Mouse (Mus musculus): ENCODE results near the gene Slx4ip. TPM values are rescaled to one million over a fixed set of nuclear protein-coding genes. Genes with fewer than 3 reads are reported as not detected.

The Slx4ip gene
- total RNA-seq, 2 experiments from 2014 or later, result 2.2 to 5.0 TPM

DNA sequence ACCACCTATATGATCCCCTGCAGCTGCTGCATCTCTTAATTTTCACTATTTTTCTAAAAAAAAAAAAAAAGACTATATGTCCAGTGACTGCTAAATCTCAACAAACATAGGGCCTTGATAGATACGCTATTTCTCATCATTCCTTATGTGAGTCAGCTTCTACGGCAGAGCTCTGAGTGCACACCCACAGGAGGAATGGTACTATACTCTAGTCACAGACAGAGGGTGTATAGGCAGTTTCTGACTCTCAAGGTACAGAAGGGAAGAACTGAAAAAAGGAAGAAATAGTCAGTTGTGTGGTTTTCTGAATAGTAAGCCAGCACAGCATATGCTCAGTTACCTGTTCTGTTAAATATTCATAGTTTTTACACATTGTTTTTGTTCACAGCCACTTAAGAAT is 123.4 kb downstream of the Slx4ip start:
- intact Hi-C loops (cut with DNase I), result no loop called here
- no peak for DNase-seq

DNA sequence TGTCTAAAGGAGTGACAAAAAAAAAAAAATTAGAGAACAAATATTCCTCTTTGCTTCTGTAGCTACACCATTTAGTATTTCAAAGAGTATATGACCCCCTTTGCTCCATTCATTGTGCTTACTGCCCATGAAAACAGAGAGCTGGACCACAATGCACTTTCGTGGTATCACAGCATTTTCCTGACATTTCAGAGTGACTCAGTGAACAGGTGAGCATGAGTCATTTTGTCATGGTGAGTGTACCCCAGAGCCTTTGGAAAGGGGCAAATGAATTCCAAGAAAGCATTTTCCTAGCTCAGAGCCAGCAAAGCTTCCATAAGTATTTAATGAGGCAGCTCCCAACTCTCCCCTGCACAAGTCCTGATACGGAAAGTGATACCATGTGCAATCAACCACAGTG is 153.1 kb downstream of the Slx4ip start:
- intact Hi-C loops (cut with DNase I), result no loop called here
- no peak for DNase-seq

DNA sequence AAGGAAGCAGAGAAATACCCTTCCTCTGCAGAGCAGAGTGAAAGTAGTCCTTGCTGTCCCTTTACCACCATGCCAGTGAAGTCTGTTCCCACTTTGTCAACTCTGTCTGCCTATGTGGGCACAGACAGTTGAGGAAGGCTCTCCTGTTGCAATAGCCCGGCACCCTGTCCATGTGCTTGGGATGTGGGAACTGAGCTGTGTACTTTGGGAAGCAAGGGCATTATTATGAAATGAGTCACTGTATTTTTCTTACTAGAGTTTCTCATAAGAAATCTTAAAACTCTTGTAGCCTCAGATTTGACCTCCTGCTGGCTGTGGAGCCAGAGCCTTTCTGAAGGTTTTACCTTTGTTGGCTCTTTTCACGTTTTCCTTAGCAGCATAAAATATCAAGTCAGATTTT is 158.3 kb downstream of the Slx4ip start:
- DNase-seq, result no peak
- intact Hi-C loops (cut with DNase I), result no loop called here

DNA sequence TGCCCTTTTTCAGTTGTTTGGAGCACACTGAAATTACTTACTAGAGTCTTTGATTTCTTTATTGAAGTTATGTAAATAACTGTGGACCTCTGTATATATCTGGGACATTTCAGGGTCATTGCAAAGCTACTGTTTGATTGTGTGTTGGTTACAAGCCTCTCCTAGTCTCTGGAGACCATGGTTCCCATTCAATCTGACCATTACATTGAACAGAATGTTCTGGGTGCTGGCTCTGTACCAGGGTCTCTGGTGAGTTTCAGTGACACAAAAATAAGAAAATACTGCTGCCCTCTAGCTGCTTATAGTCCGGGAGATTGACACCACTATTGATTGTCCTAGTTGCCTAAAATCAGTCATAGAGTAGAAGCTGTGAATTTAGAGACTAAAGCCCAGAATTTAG is 158.9 kb downstream of the Slx4ip start:
- intact Hi-C loops (cut with DNase I), result no loop called here
- DNase-seq, result peak in 1 of 2 experiments; percentile 23

DNA sequence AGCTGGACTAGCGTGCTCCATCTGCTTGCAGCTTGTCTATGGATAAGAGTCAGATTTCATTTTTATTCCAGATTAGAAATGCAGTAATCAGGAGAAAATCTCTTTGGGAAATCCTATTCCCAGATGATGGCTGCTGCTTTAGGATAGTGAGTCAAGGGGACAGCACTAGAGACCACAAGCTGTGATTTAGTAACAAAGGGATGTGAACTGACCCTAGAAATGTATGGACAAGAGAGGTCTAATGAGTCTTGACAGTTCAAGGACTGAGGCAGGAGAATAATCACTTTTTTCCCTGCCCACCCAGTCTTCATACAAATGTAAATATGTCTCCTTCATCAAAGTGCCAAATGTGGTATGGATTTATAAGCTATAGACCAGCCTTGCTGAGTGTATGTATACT is 172.8 kb downstream of the Slx4ip start:
- DNase-seq, result no peak
- intact Hi-C loops (cut with DNase I), result no loop called here

DNA sequence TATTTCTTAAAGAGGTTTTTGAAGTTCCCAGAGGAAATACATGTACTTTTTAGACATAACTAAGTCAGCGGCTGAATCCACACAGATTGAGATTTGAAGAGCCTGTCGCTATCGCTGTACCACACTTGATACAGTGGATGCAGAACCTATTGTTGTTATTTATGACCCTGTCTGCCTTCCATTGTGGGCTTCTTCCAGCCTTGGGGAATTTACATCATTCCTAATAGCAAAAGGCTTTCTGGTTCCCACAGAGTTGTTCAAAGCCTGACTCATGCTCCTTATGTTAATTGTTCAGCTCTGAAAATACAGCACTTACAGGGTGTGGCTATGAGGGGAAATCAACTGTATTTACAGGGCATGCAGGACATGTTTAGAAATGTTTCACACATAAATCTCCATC is 173.5 kb downstream of the Slx4ip start:
- intact Hi-C loops (cut with DNase I), result no loop called here
- no peak for DNase-seq

DNA sequence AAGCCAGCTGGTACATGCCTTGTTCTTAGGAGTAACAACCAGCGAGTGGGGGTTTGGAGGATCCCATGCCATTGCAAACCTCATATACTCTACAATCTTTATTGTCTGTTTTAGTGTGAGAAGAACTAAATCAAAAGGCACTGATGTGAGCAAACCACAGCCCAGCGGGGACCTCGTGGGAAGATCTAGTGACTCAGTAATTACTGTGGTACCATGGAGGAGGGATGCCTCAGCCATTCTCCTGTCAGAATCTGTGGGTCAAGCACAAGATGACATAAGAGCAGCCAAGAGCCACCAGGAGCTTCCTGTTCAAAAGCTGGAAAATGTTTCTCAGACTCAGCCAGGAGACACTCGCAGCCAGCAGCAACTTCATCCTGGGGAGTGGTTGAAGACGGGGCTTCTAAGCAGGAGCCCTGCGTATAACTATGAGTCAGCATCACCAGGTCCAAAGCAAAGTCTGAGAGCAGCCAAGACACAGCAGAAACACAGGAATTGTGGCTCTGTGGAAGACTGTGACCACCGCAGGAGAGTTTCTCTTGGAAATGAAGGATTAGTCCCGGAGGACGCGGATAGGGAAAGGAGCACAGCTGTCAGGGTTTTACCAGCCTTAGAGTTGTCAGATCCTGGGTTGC is 176.6 kb downstream of the Slx4ip start:
- DNase-seq, result peak; percentile 20 to 39

DNA sequence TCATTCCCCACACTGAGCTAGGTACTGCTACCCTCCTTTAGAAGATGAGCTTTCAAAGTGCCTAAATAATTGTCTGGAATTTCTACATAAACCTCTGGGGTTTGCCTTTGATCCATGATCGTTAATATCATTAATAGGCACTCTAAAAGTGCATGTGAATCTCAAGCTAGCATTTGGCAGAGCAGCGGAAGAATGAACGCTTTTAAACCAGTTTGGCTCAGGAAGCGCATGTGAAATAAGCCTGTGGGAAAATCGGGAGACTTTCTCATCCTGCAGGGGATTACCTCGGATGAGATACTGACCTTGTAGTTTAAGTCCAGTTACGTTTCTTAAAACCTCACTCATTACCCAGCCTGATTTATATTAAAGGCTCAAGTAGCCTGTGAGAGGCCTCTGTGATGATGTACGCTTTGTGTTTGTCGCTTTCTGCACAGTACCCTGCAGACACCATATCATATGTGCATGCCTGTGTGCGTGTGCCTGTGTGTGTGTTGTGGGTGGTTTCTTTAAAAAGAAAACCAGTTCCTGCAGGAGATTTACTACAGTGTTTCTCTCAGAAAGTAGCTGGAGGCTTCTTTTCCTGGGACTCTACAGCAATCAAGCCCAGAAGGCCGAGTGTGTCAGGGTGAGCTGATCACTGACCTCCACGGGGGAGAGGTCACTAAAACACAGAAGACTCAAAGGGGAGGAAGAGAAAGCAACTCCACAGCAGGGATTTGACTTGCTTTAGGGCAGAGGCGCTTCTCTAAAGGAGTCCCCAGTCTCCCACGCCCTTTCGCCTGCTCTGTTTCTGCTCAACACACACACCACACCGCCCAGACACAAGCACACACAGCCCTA is 182.7 kb downstream of the Slx4ip start:
- intact Hi-C loops (cut with DNase I), result no loop called here
- no peak for DNase-seq

More for the DNA sequence above, 176.6 kb downstream of the Slx4ip start:
- intact Hi-C loops (cut with DNase I), result no loop called here

DNA sequence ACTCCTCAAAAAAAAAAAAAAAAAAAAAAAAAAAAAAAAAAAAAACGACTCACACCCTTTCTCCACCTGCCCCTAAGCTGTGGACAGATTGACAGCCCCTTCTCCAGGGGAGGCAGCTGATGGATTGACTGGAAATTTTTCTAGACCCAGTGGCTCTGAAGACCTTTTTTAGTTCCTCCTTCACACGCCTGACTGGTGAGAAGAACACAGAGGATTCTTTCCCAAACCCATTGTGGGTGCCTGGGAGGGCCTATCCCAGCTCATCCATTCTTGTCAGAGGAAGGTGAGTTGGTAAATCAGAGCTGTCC is 183.2 kb downstream of the Slx4ip start:
- intact Hi-C loops (cut with DNase I), result no loop called here
- DNase-seq, result no peak

DNA sequence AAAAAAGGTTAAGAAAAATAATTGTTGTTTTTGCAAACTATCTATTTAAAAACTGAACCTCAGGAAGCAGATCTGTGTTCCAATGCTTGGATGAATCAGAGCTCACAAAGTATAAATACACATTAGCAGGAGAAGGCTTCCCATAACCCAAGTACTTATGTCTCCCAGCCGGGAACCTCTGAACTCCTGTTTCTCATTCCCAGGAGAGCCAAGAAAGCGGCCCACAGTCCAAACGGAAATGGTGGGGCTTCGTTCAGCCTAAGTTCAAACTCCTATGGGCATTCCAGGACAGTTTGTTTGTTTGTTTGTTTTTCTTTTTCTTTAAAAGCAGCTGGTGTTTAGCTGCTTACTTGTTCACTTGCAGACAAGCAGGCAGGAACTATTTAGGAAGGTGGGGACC is 187.8 kb downstream of the Slx4ip start:
- intact Hi-C loops (cut with DNase I), result no loop called here
- DNase-seq, result no peak

DNA sequence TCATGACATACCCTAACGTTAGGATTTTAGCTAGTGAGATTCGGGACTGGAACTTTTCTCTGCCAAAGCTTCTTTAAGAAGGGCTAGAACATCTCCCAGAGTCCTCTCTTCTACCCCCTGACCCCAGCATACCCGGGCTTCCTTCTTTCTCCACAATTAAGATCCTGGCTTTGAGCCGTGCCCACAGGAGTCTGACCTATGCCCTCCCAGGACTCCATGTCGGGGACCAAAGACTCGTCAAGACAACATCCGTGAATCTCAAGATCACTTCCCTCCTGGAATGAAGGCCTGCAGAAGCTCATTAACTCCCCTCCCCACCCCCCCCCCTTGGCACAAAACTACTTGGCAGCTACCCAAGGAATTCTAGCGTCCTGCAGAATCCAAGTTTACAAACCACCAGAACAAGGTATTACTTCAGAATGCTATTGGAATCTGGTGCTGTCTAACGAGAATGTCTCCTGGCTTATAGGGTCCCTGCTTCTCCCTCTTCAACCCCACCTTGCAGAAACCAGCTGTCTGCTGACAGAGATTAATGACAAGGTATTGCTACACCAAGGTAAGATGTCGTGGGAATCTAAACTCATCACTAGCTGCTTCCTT is 188.8 kb downstream of the Slx4ip start:
- intact Hi-C loops (cut with DNase I), result no loop called here
- DNase-seq, result no peak

DNA sequence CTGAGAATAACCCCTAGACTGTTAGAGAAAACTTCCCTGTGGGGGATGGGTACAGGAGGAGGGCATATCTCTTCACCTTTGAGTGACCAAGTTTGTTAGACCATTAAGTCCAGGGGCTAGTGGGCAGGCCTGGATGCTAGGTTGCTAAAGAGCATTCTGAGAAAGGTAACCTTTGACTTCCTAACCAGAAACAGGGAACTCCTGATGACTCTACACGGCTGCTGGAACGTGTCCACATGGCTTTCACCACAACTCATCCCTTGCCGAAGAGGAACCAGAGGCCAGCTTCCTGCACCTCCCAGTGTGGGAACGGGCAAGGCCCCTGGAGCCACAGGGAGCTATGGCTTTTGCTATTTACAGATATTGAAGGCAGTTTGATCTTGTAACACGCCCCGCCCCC is 189.4 kb downstream of the Slx4ip start:
- no peak for DNase-seq
- intact Hi-C loops (cut with DNase I), result no loop called here

DNA sequence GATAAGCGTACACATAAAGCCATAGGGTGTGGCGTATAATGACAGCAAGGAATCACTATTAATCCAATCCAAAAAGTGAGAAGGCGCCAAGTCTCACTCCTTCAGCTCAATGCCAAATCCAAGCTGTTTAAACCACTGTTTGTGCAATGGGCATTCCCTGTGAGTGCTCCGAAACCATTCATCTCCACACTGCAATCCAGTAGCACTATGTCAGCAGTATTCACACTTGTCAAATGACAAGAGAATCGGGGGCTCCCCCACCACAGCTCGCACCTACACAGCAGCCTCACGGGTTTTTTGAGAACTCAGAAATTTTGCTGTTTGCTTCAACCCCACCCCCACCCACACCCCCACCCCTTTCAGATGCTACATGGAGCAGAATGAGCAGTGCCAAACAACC is 190.0 kb downstream of the Slx4ip start:
- no peak for DNase-seq
- intact Hi-C loops (cut with DNase I), result no loop called here

DNA sequence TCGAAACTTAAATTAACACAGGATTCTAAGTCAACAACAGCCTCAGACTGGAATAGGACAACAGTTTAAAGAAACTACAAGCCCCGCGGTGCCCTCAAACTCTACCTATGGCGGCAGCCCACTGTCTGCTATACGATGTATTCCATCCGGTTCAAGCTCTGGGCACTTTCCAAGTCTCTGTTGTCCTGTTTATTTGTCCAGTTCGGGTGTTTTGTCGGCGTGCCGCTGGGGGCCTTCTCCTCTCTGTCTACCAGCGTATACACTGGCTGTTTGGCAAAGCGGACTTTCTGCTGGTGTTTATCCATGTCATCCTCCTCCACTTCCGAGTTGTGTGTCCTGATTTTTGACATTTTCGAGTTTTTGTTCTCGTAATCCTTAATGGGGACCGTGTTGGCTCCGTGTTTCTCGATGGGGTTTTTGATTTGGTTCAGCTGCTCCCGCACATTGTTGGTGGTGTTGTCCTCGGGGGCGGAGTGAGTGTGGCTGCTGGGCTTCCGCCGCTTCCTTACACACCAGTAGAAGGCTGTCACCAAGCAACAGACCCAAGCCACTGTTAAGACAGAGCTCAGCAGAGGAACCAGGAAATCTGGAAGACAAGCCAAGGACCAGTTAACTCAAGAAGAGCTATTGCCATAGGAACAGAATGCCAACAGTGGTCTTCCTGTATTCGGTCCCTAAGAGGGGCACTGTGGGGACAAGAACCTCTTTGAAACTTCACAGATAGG is 192.0 kb downstream of the Slx4ip start:
- DNase-seq, result no peak
- intact Hi-C loops (cut with DNase I), result no loop called here

DNA sequence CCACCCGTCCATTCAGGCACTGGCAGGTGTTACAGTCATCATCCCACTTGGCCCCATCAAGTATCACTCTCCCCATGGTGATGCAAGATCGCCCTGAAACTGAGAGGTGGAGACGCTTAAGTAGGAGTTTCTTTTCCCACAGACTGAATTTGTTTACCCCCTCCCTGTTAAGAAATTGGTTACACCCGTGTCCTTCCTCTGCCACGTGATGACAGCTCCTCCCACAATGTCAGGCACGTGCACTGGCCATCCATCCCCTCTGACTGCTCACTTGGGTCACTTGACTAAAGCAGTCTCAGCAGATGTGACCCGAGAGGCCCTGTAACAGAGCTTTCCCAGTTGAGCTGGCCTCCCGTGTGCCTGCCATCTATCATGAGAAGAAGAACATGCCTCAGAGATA is 194.2 kb downstream of the Slx4ip start:
- intact Hi-C loops (cut with DNase I), result no loop called here
- DNase-seq, result no peak

DNA sequence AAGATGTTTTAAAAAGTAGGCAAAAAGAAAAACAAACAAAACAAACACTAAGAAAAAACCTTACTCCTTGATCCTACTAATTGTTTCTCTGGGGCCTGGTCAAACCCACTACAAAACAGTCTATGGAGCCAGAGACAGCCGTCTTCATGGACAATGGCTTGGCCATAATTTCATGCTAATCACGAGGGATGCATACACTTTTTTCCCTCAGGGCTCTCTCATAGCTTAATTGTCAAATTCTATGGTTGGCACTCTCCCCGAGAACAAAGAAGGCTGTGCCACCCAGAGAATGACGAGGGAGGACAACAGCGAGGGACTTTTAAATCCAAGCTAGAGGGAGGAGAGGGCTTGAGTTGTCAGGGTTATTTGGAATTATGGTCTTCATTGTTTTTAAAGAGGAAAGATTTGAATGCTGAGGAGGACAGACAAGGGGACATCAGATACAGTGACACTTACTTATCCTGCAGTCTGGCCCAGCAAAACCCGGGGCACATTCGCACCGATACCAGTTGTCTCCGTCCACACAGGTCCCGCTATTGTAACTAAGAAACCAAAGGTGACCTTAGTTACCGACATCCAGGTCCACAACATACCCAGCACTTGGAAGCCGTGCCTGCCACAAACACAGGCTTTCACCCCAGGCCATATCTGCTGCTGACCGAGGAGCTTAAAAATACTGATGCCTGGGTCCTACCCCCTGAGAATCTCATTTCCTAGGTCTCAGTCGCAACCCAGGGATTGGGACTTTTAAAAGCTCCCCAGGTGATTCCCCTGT is 195.8 kb downstream of the Slx4ip start:
- DNase-seq, result no peak
- intact Hi-C loops (cut with DNase I), result no loop called here

DNA sequence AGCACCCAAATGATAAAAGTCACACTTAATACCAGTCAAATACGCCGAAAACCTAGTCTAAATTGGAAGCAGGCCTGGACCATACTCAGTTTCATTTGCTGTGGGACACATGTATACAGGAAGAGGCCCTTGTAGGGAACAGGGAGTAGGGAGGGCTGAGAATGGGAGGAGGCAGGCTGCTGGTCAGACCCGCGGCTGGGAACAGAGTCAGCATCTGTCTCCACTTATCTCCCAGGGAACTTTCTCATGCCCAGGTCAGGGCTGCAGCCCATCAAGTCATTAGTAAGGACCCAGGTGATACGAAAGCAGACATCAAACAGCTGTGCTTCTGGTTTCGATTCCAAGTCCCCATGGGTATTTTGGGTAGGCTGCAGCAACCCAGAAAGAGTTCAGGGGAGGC is 196.7 kb downstream of the Slx4ip start:
- intact Hi-C loops (cut with DNase I), result no loop called here
- DNase-seq, result no peak

DNA sequence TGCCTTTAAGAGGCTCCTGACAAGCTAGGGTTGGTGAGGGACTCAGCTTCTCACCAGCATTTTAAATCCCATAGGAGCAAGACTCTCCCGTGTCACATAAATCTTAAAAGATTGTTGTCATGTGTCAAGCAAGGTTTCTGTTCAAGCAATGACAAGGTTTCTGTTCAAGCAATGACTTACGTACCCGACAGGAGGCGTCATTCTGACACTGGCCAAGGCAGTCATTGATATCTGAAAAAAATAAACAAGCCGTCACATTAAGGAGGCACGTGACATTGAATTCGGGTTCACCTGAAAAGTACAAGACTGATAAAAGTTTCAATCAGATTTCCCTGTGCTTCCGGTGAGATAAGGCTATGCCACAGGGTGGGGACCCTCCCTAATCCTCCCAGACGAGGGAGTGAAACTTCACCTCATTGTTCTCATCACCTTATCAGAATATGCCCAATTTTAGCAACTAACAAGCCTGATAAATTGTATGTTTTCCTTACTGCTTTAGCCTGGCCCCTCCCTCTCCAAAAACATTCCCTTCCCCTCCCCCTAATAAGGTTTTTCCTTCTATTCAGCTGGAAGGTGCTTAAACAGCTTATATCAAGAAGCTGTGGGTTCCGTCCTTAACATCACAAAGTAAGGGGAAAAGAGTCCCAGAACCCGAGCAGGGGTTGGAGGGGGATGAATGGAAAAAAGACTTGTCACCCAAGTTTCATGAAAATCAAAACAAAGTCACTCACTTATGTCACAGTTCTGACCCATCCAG is 200.9 kb downstream of the Slx4ip start:
- DNase-seq, result no peak

DNA sequence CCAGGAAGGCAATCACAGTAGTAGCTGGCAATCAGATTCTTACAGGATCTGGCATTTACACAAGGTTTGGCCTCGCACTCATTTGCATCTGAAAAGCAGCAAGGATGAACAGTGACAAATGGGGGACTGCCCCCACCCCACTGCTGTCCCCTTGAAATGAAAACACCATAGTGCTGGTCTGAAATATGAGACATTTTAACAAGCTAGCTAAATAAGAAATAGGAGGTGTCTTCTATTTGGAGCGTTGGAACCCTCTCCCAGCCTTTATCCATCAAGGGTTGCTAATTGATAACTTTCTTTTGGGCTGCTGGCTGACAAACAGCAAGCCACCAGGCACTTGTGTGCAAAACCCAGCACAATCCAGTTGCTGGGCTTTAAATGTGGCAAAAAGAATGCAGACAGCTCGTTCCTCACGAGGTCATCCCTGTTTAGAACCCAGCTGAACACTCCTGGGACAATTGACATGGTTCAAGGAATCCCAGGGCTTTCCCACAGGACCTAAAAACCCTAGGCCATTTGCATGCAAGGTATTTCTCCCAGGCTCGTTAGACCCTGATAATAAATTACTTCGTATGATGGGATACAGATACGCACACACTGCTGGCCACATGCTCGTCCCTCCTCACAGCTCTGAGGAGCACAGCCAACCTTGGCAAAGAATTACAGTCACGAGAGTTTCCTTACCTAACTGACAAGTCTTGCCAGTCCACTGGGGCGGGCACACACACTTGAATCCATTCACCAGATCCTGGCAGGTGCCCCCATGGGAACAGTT is 201.7 kb downstream of the Slx4ip start:
- DNase-seq, result no peak
- intact Hi-C loops (cut with DNase I), result no loop called here

More for the DNA sequence above, 200.9 kb downstream of the Slx4ip start:
- intact Hi-C loops (cut with DNase I), result no loop called here
